Mouse (Mus musculus) kidney, postnatal 36 days (tissue): Measurements from ENCODE around the gene Rasal1.

ENCODE experiments used
- DNase-seq, 2 experiments: peaks; one replicate each; pipeline ENCODE4 v3.0.0; 2021 to 2022; ENCODE audit warnings: mixed read lengths in 2 of 2

The Rasal1 gene

DNA sequence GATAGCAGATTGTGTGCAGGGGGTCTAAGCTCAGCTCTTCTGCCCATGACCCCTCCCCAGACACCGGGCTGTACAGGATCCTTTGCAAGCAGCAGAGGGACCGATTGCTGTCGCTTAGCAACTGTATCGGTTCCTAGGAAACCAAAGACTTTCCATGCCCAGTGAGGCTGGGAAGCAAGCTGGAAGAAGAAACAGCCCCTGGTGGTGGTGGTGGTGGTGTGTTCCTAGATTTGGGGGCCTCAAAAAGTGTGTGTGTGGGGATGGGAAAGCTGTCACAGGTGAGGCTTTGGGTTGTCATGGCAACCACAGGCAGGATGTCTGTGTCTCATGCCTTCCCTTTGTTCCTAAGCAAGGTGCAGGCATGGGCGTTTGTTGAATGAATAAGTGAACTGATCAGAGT is 12.2 kb downstream of the Rasal1 start:
- no peak for DNase-seq

- no peak for DNase-seq
Observed at GRCm38 (mm10) chr5:120664888-120665287, 16.3 kb downstream of the Rasal1 start.

- DNase-seq, result no peak
Observed at GRCm38 (mm10) chr5:120668761-120669160, 20.1 kb downstream of the Rasal1 start.

DNA sequence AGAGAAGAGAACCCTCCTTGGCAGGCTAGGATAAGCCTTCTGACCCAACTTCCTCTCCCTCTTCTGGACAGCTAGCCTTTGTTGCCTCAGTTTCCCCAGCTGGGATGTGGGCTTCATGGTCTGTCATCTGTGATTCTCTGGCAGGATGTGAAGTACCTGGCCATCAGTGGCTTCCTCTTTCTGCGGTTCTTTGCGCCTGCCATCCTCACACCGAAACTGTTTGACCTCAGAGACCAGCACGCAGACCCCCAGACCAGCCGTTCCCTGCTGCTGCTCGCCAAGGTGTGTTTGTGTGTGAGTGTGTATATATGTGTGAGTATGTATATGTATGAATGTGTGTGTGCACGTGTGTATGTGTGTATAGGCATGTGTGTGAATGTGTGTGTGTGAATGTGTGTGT is 21.5 kb downstream of the Rasal1 start:
- no peak for DNase-seq

- no peak for DNase-seq
Observed at GRCm38 (mm10) chr5:120671865-120672264, 23.3 kb downstream of the Rasal1 start.

GRCm38 (mm10) chr5:120673626-120674025 is 25.0 kb downstream of the Rasal1 start:
- peak; percentile 46 to 78 for DNase-seq

DNA sequence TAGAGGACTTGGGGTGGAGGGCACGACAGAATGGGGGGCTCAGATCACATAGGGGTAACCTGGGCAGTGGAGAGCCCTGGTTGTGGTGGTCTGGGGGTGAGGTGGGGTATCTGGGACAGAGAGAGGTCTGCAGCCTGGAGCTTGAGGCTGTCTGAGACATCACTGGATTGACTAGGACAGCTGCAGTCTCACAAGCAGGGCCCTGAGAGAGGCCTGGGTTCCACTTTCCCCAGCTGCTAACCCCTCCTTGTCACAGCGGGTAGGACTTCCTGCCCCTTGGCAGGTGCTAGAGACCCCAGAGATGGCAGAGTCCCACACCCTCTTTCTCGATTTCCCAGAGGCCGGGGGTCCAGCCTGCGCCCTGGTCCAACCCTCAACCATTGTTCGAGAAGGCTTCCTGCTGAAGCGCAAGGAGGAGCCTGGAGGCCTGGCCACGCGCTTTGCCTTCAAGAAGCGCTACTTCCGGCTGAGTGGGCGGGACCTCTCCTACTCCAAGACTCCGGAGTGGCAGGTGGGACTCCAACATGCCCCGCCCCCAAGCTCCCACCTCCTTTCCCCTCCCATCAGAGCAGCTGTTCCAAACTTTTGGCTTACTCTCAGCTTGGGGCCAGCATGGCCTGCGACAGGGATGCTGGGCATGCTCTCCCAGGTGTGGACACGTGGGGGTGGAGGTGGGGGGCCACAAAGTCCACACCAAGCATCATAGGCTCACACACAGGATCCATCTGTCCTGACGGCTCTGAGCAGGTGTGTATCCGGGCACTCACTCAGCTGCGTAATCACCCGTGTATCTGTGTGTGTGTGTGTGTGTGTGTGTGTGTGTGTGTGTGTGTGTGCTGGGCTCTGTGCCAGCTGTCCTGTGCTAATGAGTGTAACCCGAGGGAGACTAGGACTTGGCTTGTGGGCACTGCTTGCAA is 25.9 kb downstream of the Rasal1 start:
- DNase-seq, result peak in 1 of 2 experiments; percentile 18

GRCm38 (mm10) chr5:120677516-120677915 is 28.9 kb downstream of the Rasal1 start:
- DNase-seq, result peak in 1 of 2 experiments; percentile 6

- peak; percentile 81 to 82 for DNase-seq
Observed at GRCm38 (mm10) chr5:120679676-120680555, 31.3 kb downstream of the Rasal1 start.

- DNase-seq, result no peak
Observed at GRCm38 (mm10) chr5:120680918-120681317, 32.3 kb downstream of the Rasal1 start.

DNA sequence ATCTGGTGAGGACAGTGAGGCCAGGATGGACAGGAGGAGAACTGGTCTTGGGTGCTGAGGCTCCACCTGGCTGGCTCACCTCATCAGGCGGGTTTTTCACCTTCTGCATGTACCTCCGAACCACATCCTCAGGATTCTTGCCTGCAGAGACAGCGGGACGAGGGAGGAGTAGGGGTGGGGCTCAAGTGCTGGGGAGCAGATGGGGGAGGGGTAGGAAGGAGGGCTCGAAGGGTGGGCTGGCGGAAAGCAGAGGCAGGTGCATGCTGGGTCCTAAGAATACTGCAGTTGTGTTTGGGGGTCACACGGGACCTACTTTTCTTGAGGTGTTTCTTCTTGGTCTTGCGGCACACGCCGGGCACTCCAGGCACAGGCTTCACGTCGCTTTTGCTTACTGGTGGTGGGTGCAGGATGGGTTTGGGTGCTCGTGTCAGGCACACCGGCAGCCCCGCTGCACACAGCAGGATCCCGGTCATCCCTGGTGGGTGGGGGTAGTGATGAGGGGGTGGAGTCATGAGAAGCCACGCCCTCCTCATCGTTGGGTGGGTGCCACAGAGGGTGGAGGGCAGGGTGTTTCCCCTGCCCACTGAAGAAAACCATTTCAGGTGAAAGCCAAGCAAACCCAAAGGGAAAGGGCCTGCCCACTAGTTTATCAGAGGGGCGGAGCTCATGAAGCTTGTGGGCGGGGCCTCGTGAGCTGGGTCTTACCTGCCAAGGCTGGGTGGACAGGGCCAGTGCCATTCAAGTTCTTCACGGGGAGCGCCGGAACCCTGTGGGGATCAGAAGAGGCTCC is 34.6 kb downstream of the Rasal1 start:
- peak in 1 of 2 experiments; percentile 10 for DNase-seq

- DNase-seq, result no peak
Observed at GRCm38 (mm10) chr5:120685678-120686077, 37.1 kb downstream of the Rasal1 start.

- DNase-seq, result no peak
Observed at GRCm38 (mm10) chr5:120686749-120687483, 38.3 kb downstream of the Rasal1 start.

GRCm38 (mm10) chr5:120687484-120687851 is 38.9 kb downstream of the Rasal1 start:
- no peak for DNase-seq

DNA sequence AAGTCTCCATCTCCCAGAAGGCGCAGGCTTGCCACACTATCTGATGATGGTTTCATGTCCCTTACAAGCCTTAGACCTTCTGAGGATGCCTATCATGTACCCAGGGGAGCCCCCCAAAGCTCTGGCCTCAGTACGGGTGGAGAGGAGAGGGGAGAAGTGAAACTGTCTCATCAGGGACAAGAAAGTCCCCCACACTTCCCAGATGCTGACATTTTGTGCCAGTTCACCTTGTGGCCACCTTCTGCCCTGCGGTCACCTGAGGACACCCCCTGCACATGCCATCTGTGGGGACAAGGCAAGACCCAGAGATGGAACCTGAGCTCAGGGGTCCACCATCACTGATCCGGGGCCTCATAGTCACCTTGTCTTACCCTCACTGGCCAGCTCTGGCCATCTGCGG is 39.3 kb downstream of the Rasal1 start:
- DNase-seq, result no peak

DNA sequence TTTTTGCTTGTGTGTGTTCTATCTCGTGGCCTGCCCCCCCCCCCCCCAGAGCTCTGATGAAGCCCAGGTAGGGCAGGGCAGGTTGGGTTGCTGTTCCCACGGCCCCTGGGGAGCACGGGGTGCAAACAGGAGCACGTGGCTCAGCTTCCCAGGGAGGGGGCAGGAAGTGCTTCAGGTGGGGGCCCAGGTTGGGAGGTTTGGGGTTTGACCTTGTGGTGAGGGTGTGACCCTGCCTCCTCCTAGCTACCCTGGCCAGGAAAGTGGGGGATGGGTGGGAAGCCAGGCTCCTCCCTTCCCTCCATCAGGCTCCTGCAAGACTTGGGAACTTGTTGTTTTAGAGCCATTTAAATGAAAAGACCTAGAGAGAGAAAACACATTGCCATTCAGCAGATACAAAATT is 39.8 kb downstream of the Rasal1 start:
- DNase-seq, result no peak

DNA sequence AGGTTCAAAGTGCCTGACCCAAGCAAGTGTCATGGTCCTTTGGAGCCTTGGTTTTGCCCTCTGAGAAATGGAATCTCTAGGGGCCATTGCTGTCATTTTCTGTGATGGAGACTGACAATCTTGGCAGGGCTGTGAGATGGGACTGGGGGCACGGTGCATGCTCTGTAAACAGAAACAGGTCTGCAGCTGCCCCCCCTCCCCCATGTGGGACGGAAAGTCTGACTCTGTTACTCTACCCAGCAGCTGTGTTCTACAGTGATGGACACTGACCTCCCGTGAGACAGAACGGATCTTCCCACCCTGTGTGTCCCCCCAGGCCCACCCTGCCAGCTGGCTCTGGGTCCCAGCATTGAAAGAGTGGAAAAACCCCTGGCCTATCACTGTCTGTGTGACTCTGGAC is 41.8 kb downstream of the Rasal1 start:
- DNase-seq, result no peak

DNA sequence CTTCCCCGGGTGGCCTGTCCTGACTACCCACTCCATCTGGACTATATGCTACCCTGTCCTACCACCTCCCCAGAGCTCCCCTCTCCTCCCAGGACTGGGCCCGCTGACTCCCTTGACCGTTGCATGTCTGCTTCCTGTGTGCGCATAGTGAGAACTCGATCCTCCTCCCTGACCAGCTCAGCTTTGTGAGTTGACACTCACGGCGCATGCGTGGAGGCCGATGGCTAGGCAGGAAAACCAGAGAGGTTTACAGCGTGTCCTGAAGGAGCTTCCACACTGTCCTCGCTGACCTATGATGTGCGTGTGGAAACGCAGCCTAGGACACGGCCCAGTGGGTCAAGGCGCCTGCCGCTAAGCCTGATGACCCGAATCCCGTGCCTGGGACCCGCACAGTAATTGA is 43.4 kb downstream of the Rasal1 start:
- DNase-seq, result peak in 1 of 2 experiments; percentile 12

DNA sequence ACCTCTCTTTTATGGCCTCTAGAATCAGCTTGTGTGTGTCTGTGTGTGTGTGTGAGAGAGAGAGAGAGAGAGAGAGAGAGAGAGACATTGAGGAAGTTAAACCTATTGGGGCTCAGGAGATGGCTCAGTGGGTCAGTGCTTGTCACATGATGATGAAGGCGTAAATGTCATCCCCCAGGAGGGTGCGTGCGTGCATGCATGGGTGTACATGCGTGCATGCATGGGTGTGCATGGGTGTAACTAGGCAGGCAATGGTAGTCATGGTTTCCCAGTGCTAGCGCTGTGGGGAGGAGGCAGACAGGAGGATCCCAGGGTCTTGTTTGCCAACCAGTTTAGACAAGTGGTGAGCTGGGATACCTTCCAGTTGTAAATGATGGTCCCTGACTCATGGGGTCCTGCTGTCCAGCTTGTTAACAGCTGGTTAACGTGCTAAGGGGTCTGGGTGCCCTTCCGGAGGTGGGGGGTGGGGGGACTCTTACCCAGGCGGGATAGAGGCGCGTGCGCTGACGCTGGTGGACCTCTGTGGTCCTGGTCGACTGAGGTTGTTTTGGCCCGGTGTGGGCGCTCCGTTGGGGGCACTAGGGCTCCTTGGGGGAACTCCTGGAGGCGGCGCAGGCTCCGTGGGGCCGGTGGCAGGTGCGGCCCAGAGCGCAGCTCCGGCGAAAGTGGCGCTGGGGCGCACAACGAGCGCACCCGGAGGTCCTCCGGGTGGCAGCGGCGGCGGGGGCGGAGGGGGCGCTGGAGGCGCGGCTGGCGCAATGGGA is 45.5 kb downstream of the Rasal1 start:
- DNase-seq, result no peak

GRCm38 (mm10) chr5:120694695-120695074 is 46.1 kb downstream of the Rasal1 start:
- no peak for DNase-seq

DNA sequence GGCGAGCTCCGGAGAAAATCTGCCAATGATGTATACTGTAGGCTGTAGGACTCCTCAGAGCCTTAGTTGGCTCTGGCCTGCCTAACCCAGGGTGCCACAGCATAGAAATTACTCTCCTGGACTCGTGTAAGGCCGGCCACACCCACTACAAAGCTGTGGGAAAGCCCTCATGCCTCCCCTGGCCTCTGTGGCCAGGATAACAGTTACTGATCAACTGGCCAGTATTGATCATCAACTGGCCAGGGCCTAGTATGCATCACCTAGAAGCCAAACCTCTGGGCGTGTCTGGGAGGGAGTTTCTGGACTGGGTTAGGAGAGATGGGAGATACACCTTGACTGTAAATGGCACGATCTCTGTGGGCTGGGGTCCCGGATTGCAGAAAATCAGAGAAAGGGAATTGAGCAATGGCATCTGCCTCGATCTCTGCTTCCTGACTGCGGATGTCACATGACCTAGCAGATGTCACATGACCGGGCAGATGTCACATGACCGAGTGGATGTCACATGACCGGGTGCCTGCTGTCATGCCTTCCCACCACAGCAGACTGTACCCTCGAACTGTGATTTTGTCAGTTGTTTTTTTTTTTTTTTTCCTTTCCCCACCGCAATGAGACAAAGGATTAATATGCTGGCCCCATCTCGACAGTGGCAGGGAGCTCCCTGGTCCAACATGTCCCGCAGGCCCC is 47.6 kb downstream of the Rasal1 start:
- DNase-seq, result no peak
